Mouse (Mus musculus) megakaryocyte, adult 5-6 weeks (primary cell): ENCODE results near the gene Dscam. TPM values are rescaled to one million over a fixed set of nuclear protein-coding genes. Genes with fewer than 3 reads are reported as not detected.

ENCODE experiments used
- ATAC-seq: 2 replicates; pipeline ENCODE4 v1.8.0; 2016; ENCODE audit warnings: mild to moderate bottlenecking, inconsistent platforms; ENCODE audit not compliant: poor library complexity, severe bottlenecking
- total RNA-seq, 2 experiments: library from RNA; stranded (forward) in 1 of 2; stranded (reverse) in 1 of 2; fragments of 153-499, 151-499 nt in 1 of 2; fragments of 221-1000, 200-1000 nt in 1 of 2; gene quantifications; 2 replicates each; pipeline versions ENCODE4 v1.2.3 to v1.2.4; 2015 to 2017

Dscam gene
- total RNA-seq, 2 experiments from 2014 or later: 0.04 to 0.16 TPM

- ATAC-seq: peak; percentile 79
These were observed 488.1 kb downstream of the Dscam start for GRCm38 (mm10) chr16:96682289-96682972.

- ATAC-seq: no peak
These were observed 490.6 kb downstream of the Dscam start for GRCm38 (mm10) chr16:96679981-96680380.

- peak; percentile 8; the same call in 1 of the 2 replicates for ATAC-seq
These were observed 493.1 kb downstream of the Dscam start for GRCm38 (mm10) chr16:96677471-96677870.

- peak; percentile 74 for ATAC-seq
These were observed 493.9 kb downstream of the Dscam start for GRCm38 (mm10) chr16:96676663-96677062.

GRCm38 (mm10) chr16:96673191-96673847 lies 497.2 kb downstream of the Dscam start:
- no peak for ATAC-seq

- ATAC-seq: peak; percentile 63; the same call in 1 of the 2 replicates
These were observed 498.8 kb downstream of the Dscam start for GRCm38 (mm10) chr16:96671603-96672374.

GRCm38 (mm10) chr16:96669706-96670105 lies 500.8 kb downstream of the Dscam start:
- ATAC-seq: no peak

- no peak for ATAC-seq
These were observed 502.1 kb downstream of the Dscam start for GRCm38 (mm10) chr16:96668478-96668877.

GRCm38 (mm10) chr16:96661073-96661472 lies 509.5 kb downstream of the Dscam start:
- ATAC-seq: no peak

- no peak for ATAC-seq
These were observed 511.3 kb downstream of the Dscam start for GRCm38 (mm10) chr16:96659275-96659674.

GRCm38 (mm10) chr16:96655548-96655947 lies 515.0 kb downstream of the Dscam start:
- no peak for ATAC-seq

GRCm38 (mm10) chr16:96654054-96654453 lies 516.5 kb downstream of the Dscam start:
- ATAC-seq: peak; percentile 93

- ATAC-seq: no peak
These were observed 519.1 kb downstream of the Dscam start for GRCm38 (mm10) chr16:96651444-96651843.

GRCm38 (mm10) chr16:96640101-96640500 lies 530.5 kb downstream of the Dscam start:
- ATAC-seq: no peak

- no peak for ATAC-seq
These were observed 534.6 kb downstream of the Dscam start for GRCm38 (mm10) chr16:96635916-96636315.

- no peak for ATAC-seq
These were observed 535.8 kb downstream of the Dscam start for GRCm38 (mm10) chr16:96634791-96635143.

GRCm38 (mm10) chr16:96634097-96634790 lies 536.3 kb downstream of the Dscam start:
- ATAC-seq: no peak

GRCm38 (mm10) chr16:96630241-96630640 lies 540.3 kb downstream of the Dscam start:
- no peak for ATAC-seq

- ATAC-seq: no peak
These were observed 540.9 kb downstream of the Dscam start for GRCm38 (mm10) chr16:96629623-96630022.

- no peak for ATAC-seq
These were observed 545.1 kb downstream of the Dscam start for GRCm38 (mm10) chr16:96625468-96625867.
